Mouse (Mus musculus): ENCODE data around the gene Ttc30b.
"Not testable (repeated sequence)": the region's sequence is repeated elsewhere in the genome, so short reads cannot be mapped to it uniquely, and the experiment has no call there.

Ttc30b gene

GRCm38 (mm10) chr2:75938117-75939063 is at the start of gene Ttc30b:
Gene Ttc30b, minus strand, starts transcription at chr2:75938585.
- peak; percentile 68 for DNase-seq (ENCODE audit: low read depth, low spot score)

GRCm38 (mm10) chr2:75987739-75988138 is 49.4 kb upstream of the Ttc30b start:
- no peak for DNase-seq (ENCODE audit: low read depth, low spot score)

GRCm38 (mm10) chr2:75985124-75985523 is 46.7 kb upstream of the Ttc30b start:
- no peak for DNase-seq (ENCODE audit: low read depth, low spot score)

GRCm38 (mm10) chr2:75983847-75984246 is 45.5 kb upstream of the Ttc30b start:
- DNase-seq (ENCODE audit: low read depth, low spot score) = no peak

- no peak for DNase-seq (ENCODE audit: low read depth, low spot score)
Observed at GRCm38 (mm10) chr2:75983091-75983490, 44.7 kb upstream of the Ttc30b start.

- DNase-seq (ENCODE audit: low read depth, low spot score) = no peak
Observed at GRCm38 (mm10) chr2:75982626-75983025, 44.2 kb upstream of the Ttc30b start.

GRCm38 (mm10) chr2:75981440-75982081 is 43.2 kb upstream of the Ttc30b start, which contains the start of gene Ttc30a1:
Gene Ttc30a1, minus strand, starts transcription at chr2:75981967.
- DNase-seq (ENCODE audit: low read depth, low spot score) = not testable (repeated sequence)

GRCm38 (mm10) chr2:75980933-75981439 is 42.6 kb upstream of the Ttc30b start:
- not testable (repeated sequence) for DNase-seq (ENCODE audit: low read depth, low spot score)

- DNase-seq (ENCODE audit: low read depth, low spot score) = not testable (repeated sequence)
Observed at GRCm38 (mm10) chr2:75977752-75978368, 39.5 kb upstream of the Ttc30b start, which contains the start of gene Ttc30a2. Gene Ttc30a2, minus strand, starts transcription at chr2:75978170.

- DNase-seq (ENCODE audit: low read depth, low spot score) = not testable (repeated sequence)
Observed at GRCm38 (mm10) chr2:75976070-75976469, 37.7 kb upstream of the Ttc30b start.

- no peak for DNase-seq (ENCODE audit: low read depth, low spot score)
Observed at GRCm38 (mm10) chr2:75974131-75974530, 35.7 kb upstream of the Ttc30b start.

GRCm38 (mm10) chr2:75964972-75965371 is 26.6 kb upstream of the Ttc30b start:
- peak; percentile 43 for DNase-seq (ENCODE audit: low read depth, low spot score)

GRCm38 (mm10) chr2:75964512-75964911 is 26.1 kb upstream of the Ttc30b start:
- peak; percentile 42 for DNase-seq (ENCODE audit: low read depth, low spot score)

GRCm38 (mm10) chr2:75964051-75964450 is 25.7 kb upstream of the Ttc30b start:
- no peak for DNase-seq (ENCODE audit: low read depth, low spot score)

- DNase-seq (ENCODE audit: low read depth, low spot score) = no peak
Observed at GRCm38 (mm10) chr2:75963211-75963840, 24.9 kb upstream of the Ttc30b start.

GRCm38 (mm10) chr2:75960366-75961330 is 22.3 kb upstream of the Ttc30b start:
- peak; percentile 14 for DNase-seq (ENCODE audit: low read depth, low spot score)

GRCm38 (mm10) chr2:75959850-75960365 is 21.5 kb upstream of the Ttc30b start:
- DNase-seq (ENCODE audit: low read depth, low spot score) = peak; percentile 27

- DNase-seq (ENCODE audit: low read depth, low spot score) = peak; percentile 26
Observed at GRCm38 (mm10) chr2:75959183-75959849, 20.9 kb upstream of the Ttc30b start.

- no peak for DNase-seq (ENCODE audit: low read depth, low spot score)
Observed at GRCm38 (mm10) chr2:75955709-75956108, 17.3 kb upstream of the Ttc30b start.
